Mouse (Mus musculus) testis, postnatal 14 days (tissue): ENCODE data around the gene Gtpbp4.
"Not testable (repeated sequence)": the region's sequence is repeated elsewhere in the genome, so short reads cannot be mapped to it uniquely, and the experiment has no call there.

Experiments
- DNase-seq: peaks from one replicate; pipeline ENCODE4 v3.0.0; 2021; ENCODE audit warnings: low spot score

Gtpbp4 gene

DNA sequence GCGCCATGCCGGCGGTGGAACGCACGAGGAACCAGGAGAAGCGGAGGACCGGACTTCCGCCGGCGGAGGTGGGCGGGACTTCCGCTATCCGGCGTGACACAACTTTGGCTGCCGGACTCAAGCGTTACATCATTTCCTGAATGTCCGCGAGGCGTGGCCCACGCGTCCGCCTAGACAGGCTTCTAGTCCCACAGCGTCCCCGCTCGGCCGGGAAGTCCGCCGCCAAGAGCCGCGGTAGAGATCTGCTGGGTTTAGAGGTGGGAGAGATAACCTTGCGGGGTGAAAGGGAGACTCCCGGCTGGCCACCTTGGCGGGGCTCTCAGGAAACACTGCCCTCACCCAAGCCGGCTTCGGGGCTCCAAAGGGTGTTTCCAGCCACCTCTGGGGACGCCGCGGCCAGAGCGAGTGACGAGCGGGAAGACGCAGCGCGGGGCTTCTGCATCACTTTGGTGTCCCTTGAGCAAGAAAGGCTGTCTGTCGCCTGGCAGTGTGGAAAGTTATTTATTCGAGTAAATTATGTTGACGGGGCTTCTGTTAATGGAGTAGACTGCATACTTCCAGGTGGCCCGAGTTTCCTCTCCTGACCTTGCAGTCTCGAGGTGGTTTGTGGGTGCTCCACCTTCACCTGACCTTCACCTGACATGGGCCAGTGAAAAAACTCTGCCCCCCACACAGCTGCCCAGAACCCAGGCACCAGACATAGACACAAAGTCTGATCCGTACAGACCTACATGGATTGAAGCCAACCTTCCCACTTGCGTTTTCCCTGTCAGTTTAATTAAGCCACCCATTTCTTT, at the start of gene Gtpbp4:
Gene Gtpbp4 (minus strand): TSS at position 94 of the 797 bp plus-strand sequence.
- peak; percentile 94 for DNase-seq

- DNase-seq: no peak
Observed at GRCm38 (mm10) chr13:9044731-9045130, 48.8 kb upstream of the Gtpbp4 start.

DNA sequence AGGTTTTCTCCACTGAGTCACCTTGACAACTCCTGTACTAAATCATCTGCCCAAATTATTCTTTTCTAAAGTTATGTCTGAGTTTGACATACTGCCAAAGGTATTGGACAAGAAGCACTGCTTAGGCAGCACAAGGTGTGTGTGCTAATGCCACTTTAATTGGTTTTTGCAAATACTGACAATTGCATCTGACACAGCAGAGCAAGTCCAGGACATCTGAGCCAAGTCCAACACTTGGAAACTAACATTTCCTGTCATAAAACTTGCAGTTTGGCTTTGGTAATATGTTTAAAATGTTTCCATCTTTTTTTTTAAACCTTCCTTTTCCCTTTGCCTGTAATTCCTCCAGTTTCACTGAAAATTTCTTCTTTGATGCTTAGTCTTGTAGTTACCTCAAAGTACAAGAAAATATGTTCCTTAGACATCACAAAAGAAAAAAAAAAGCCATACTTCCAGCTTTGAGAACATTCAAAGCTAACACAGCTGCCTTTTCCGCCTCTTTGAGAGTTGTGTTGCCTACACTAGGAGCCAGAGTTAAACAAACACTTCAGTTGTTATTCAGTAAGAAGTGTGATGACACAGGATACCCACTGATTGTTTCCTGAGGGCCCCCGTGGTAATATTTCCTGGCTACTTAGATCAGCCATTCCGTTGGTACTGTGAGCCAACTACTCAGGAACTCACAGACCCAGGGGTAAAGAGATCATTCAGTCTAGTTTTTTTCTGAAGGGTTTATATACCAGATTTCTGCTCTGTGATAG, 47.6 kb upstream of the Gtpbp4 start:
- DNase-seq: no peak

DNA sequence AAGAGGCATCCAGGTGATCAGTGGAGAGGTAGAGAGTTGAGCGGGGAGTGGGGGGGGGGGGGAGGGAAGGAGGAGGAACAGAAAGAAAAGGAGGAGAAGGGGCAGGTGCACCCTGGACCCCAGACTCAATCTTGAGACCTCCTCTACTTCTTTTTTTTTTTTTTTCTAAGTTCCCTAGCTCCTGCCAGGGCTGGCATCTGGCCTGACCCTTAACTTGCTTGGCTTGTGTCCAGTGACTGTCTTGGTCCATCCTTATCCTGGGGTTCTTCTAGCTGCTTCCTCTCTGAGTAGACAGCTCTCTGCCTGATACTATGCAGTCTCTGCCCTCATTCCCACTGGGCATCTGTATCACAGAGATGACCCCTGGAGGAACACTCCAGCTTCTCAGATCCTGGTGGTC, 44.7 kb upstream of the Gtpbp4 start:
- DNase-seq: no peak

DNA sequence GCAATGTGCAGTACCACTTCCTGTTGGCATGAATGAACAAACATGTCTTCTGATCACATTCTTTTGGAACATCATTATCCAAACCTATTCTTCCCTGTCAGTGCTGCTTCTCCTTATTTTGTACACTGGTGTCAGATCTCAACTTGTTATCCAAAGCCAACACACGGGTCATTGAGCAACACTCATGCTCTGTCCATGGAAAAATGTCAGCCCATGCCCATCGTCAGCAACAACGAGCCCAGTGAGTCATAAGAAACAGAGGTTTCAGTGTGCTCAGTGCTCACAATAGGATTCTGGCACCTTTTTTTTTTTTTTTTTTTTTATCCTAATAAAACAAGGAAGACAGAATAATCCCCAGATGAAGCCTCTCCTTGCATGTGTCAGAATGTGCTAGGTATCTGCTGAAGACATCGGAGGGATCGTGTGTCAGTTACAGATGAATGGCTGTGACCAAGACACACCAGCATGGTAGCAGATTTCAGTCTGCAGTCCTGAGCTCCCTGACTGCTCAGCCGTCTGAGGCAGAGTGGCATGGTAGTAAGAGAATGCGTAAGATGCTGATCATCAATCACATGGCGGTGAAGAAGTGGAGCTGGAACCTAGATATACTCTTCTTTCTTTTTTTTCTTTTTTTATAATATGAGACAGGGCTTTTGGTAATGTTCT, 36.2 kb upstream of the Gtpbp4 start:
- no peak for DNase-seq

DNA sequence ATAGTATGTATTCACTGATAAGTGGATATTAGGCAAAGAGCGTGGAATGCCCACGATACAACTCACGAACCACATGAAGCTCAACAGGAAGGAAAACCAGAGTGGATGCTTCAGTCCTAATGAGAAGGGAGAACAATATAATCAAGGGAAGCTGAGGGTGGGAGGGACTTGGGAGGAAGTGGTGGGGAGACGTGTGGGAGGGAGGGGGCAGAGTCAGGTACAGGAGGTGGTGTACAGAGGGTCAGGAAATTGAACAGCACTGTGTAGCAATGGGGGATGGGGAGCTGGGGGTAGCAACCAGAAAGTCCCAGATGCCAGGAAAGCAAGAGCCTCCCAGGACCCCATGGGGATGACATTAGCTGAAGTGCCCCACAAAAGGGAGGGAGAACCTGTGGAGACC, 34.5 kb upstream of the Gtpbp4 start:
- no peak for DNase-seq

DNA sequence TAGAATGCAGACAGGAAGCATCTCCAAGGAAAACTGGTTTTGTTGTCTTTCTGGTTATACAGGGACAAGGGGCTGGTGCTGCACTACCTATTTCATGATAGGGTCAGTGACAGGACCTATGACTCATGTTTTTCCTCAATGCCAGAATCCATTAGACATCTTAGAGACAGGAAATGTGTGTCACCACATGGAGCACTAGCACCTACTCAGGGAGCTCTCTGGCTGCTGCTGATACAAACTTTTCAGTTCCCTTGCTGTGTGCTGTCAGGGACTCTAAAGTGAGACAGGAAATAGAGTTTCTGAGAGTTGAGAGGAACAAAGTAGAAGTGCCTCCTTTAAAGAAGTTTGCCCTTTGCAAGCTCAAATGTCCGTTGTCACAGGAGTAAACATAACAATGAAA, 31.4 kb upstream of the Gtpbp4 start:
- no peak for DNase-seq

DNA sequence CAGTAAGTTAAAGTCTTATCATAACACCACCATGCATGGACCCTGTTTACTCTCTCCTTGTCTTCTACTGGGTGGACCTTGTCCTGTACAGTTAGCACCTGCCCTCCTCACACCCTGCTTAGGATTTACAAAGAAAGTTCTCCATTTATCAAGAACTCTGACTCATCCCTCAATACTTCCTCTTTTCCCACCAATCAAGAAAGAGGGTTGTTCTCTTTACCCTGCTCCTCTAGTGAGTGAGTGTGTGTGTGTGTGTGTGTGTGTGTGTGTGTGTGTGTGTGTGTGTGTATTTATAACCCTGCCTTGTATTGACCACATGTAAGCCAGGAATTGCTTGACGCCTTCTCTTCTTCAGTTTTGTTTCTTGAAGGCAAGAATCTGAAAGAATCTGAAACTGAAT, 26.7 kb upstream of the Gtpbp4 start:
- no peak for DNase-seq

GRCm38 (mm10) chr13:9021556-9021955, 25.7 kb upstream of the Gtpbp4 start:
- DNase-seq: no peak

GRCm38 (mm10) chr13:9019713-9020112, 23.8 kb upstream of the Gtpbp4 start:
- DNase-seq: no peak

DNA sequence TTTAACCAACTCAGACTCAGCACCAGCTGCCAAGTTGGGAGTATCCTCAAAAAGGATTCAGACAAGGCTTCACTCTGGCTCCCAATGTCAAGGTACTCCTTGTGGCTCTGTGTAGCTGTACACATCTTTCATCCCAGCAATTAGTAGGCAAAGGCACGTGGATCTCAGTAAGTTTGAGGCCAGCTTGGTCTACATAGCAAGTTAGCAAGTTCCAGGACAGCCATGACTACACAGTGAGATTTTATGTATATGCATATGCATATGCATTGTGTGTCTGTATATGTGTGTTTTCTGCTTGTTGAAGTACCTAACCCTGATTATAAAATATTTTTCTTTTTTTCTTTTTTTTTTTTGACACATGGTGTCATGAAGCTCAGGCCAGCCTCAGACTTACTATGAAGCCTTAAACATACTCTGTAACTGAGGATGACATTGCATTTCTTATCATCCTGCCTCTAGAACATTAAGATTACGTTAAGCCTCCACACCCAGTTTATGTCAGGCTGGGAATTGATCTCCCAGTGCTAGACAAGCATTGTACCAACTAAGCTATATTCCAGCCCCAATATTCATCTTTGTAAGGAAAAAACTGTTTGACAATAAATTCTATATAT, 23.2 kb upstream of the Gtpbp4 start:
- no peak for DNase-seq

GRCm38 (mm10) chr13:9017190-9017589, 21.3 kb upstream of the Gtpbp4 start:
- no peak for DNase-seq

- no peak for DNase-seq
Observed at GRCm38 (mm10) chr13:9014431-9014830, 18.5 kb upstream of the Gtpbp4 start.

DNA sequence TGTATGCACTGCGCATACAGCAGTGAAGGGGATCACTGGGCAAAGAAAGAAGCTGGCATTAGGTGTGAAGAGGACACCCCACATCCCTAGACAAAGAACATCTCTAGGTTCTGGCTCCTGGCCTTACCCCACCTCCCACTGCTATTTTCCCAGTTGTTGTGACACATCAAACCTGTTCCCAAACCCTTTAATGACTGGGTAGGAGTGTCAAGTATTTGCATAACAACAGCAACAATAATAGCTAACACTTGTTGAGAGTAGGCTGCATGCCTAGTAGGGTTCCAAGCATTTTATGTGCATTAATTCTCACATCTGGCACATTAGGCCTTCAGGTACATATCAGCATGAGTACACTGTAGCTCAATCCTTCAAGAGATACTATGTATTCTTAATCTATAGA, 17.6 kb upstream of the Gtpbp4 start:
- no peak for DNase-seq

DNA sequence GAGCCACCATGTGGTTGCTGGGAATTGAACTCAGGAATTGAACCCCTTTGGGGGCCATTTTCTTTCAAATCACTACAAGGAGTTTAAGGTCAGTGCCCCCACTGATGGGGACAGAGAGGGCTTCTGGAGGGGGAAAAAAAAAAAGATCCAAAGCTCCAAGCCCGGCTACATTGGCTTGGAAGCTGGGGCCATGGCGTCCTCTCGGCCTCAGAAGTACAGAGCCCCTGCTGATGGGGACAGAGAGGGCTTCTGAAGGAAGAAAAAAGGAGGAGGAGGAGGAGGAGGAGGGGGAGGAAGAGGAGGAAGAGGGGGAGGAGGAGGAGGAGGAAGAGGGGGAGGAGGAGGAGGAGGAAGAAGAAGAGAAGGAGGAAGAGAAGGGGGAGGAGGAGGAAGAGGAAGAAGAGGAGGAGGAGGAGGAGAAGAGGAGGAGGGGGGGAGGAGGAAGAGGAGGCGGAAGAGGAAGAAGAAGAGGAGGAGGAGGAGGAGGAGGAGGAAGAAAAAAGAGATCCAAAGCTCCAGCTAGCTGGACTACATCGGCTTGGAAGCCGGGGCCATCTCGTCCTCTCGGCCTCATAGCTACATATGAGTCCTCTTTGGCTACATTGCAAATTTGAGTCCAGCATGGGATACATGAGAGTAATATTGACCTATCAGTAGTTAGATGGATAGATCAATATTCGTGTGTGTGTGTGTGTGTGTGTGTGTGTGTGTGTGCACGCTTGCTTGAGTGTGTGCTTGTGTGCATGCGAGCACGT, 15.9 kb upstream of the Gtpbp4 start:
- peak; percentile 61 for DNase-seq

- no peak for DNase-seq
Observed at GRCm38 (mm10) chr13:9003306-9003705, 7.4 kb upstream of the Gtpbp4 start.

DNA sequence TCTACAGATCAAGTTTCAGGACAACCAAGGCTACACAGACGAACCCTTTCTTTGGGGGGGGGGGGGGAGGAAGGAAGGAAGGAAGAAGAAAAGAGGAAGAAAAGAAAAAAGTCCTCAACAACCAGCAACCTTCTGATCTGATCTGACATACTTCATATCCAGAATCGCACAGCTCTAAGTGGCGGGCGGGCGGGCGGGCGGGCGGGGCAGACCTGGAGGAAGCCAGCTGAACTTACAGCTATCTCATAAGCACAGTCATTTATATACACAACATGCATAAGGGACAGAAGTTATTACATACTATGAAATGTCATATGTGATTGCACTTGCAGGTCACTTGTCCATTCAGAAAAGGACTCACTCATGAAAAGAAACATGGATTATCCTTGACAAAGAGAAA, 3.6 kb upstream of the Gtpbp4 start:
- no peak for DNase-seq

DNA sequence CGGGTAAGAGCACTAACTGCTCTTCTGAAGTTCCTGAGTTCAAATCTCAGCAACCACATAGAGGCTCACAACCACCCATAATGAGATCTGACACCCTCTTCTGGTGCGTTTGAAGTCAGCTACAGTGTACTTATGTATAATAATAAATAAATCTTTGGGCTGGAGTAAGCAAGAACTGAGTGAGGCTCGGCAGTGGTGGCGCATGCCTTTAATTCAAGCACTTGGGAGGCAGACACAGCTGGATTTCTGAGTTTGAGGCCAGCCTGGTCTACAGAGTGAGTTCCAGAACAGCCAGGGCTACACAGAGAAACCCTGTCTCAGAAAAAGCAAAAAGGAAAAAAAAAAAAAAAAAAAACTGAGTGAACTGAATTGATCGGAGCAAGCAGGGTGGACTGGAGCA, 1.3 kb upstream of the Gtpbp4 start:
- not testable (repeated sequence) for DNase-seq

DNA sequence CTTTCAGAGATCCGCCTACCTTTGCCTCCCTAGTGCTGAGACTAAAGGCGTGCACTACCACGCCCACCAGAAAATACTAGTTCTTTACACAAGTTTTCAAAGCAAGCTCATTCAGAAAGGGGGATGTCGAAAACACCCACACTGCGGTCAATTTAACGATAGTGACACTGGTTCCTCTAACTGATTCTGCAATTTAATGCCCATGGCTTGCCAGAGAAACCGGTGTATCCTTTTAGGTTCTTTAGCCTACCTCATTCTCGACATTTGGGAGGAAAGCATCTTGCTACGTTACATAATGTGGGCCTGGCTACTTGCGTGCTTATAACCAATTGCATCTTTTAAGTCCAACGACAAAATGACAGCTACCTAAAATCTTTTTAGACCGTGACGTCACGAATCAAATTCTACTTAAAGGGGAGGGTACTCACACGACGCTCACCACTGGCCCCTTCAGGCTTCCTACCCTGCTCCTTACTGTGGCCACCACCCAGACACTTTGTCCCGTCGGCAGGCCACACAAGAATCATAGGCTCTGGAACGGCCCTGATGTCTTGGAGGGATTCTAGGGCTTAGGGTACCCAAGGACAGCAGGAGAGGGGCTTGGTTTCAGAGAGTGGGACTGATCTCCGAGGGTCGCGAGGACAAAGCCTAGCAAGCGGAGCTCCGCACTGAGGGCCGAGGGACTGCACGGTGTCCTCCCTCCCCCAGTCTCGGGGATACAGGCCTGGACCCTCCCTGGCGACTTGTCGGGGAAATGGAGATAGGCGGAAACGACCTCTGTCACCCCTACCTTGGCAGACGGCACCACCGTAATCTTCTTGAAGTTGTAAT, 509 bp downstream of the Gtpbp4 start:
- no peak for DNase-seq

- DNase-seq: no peak
Observed at GRCm38 (mm10) chr13:8992231-8992630, 3.7 kb downstream of the Gtpbp4 start.

DNA sequence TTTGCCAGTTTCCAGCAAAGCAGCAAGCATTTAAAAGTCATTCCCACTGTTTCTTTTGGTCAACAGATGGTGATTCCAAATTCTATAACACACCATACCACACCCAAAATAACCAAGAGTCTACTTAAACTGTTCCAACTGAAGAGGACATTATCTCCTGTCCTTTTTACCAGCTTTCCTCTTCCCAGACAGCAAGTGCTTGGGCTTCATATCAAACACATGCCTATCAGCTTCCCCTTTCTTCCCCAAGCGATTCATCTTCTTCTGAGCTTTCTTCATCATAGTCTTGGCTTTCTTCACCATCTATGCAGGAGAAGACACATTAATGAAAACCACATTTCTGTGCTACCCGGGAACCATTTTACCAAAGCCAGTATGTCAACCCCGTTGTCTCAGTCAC, 22.9 kb downstream of the Gtpbp4 start:
- no peak for DNase-seq
